Mouse (Mus musculus) megakaryocyte-erythroid progenitor cell, adult 5-6 weeks (primary cell): ENCODE measurements around the gene Lsm10. TPM values are rescaled to one million over a fixed set of nuclear protein-coding genes. Genes with fewer than 3 reads are reported as not detected.

ENCODE experiments used
- ATAC-seq: replicated peaks from 2 replicates; pipeline ENCODE4 v1.8.0; 2016; ENCODE audit warnings: mild to moderate bottlenecking, inconsistent platforms; ENCODE audit not compliant: severe bottlenecking, poor library complexity, low FRiP score, low TSS enrichment
- total RNA-seq, 2 experiments: library from RNA; stranded (forward) in 1 of 2; stranded (reverse) in 1 of 2; fragments of 200-1000, 215-1000 nt in 1 of 2; fragments of >200 nt in 1 of 2; fragmentation: Nextera tagmentation in 1 of 2; gene quantifications; 2 replicates each; pipeline ENCODE4 v1.2.3; 2014 to 2017

The Lsm10 gene
- 30.8 and 32.0 TPM in 2 replicates for total RNA-seq (2014; fragmentation: Nextera tagmentation)
- 10.5 and 16.7 TPM in 2 replicates for total RNA-seq (2017)

DNA sequence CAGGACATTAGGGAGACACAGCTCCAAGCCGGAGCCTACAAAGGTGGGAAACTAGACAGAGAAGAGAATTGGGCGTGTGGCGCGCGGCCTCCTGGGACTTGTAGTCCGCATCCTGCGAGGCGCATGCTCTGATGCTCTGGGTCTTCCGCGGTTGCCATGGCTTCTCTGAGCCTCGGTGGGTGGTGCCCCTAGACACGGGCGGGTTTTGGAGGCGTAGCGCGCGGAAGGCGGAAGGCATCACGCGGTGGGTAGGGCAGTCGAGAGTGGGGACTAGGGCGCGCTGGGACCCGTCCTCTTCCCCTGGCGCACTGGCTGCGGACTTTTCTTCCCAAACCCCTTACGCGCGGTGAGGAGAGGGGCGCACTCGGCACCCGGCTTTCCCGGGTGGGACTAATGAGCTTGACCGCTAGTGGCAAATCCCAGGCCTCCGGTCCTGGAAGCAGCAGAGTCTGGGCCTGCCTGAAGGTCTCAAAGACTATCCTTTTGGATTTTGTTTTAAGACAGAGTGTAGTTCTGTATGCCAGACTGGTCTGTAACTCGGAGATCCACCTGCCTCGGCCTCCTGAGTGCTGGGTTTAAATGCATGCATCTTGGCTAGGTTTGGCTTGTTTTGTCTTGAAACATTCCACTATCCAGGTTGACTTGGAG is at the start of gene Lsm10:
Gene Lsm10 (plus strand): TSS at position 160 of the 648 bp plus-strand sequence.
- ATAC-seq, result peak; percentile 98

DNA sequence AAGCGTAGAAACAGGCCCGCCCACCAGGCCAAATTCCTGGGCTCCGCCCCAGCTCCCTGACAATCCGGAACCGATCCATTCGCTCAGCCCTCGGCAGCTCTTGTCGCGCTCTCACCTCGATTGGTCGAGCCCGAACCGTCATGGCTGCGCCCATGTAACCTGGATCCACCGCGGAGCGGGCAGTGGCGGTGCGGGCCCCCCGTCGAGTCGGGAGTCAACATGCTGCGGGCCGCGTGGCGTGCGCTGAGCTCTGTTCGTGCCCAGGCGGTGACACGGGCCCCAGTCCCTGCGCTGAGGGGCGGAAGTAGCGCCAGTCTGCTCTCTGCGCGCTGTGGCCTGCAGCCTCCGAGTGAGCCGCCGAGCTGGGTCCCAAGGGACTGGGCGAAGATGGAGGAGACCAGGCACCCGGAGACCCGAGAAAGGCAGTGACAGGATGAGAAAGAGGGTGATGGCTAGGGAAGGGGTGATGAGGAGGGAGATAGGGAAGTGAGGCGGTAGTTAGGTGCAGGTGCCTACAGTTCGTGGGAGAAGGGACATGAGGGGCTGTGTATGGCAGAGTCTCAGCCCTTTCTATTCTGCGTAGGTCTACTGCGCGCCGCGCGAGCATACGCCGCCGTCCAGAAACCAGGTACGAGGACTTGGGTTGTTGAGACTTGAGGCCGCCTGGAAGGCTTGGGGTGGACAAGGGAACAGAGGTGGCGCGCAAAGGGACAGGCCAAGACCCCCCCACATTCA is 49.4 kb upstream of the Lsm10 start, which contains the start of gene Mrps15:
Gene Mrps15 (plus strand): TSS at position 75 of the 735 bp plus-strand sequence.
- peak; percentile 96 for ATAC-seq

- no peak for ATAC-seq
These were observed 44.8 kb upstream of the Lsm10 start for GRCm38 (mm10) chr4:126051617-126052016.

GRCm38 (mm10) chr4:126057207-126058133 is 39.0 kb upstream of the Lsm10 start:
- peak; percentile 49 for ATAC-seq

DNA sequence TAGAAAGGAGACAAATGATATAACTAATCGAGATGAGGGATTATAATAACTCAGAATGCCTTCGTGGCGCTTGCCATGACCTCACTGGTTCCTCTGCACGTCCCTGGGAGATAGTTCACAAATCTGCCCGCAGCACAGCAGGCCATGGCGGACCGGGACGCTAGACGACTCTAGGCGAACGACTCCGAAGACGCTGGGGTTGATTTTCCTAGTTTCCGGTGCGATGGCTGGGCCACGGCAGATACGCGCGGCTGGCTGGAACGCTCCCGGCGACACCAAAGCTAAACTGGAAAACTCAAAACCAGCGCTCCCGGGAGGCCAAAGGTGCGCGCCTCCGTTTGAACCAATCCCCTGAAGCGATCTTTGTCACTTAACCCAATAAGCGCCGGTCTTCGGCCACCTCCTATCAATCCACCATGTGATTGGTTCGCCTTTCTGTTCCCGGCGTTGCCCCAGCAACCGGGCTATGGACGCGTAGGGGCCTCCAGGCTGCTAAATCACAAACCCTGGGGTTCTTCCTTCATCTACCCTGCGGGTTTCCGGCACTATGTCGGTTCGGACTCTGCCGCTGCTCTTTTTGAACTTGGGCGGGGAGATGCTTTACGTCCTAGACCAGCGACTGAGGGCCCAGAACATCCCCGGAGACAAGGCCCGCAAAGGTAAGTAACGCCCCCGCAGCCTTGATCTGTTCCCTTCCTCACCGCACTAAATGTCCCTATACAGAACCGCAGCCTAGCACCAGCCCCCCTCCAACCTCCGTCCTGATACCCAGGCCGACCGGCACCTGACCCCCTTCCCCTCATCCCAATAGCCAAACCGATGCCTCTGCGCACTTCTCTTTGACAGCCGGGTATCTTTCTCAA is 38.1 kb upstream of the Lsm10 start, which contains the start of gene Oscp1:
Gene Oscp1 (plus strand): TSS at position 432 of the 863 bp plus-strand sequence.
- ATAC-seq, result peak; percentile 96

- ATAC-seq, result no peak
These were observed 37.4 kb upstream of the Lsm10 start for GRCm38 (mm10) chr4:126058997-126059362.

DNA sequence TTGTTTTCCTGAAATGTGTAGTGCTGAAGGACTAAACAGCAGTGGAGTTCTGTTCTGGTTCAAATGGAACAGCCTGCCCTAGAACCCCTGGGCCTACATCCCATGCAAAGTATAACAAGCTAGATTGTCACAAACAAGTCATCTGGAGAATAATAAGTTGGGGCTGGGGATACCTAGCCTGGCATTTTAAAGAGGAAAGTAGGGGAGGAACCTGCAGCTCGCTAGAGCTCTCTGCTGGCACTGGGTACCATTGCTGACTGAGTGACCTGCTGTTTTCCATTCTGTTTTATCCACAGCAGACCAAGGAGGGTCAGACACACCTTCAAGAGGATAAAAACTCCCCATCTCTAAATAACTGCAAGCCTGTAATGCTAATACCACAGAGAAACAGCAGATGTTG is 33.6 kb upstream of the Lsm10 start:
- ATAC-seq, result no peak

GRCm38 (mm10) chr4:126065241-126065640 is 31.2 kb upstream of the Lsm10 start:
- ATAC-seq, result no peak

- ATAC-seq, result no peak
These were observed 28.9 kb upstream of the Lsm10 start for GRCm38 (mm10) chr4:126067401-126068077.

DNA sequence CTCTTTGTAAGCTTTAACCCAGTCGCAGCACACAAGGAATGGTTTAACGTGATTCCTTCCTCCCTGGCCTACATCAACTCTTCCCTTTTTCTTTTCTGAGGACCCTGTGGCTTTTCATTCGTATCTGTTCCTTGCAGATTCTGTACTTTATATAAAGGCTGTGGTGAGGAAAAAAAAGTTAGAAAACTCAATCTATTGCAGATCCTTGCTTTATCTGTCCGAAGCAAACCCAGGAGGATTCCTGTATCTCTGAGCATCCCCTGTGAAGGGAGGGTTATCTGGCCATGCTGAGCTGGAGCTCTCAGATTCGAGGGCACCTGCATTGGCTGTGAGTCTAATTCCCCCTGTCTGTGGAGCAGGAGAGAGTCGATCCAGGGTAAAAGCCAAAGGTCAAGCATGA is 27.6 kb upstream of the Lsm10 start:
- ATAC-seq, result 0 out of 2 replicates have a peak, but pooled peaks have one; percentile 10

DNA sequence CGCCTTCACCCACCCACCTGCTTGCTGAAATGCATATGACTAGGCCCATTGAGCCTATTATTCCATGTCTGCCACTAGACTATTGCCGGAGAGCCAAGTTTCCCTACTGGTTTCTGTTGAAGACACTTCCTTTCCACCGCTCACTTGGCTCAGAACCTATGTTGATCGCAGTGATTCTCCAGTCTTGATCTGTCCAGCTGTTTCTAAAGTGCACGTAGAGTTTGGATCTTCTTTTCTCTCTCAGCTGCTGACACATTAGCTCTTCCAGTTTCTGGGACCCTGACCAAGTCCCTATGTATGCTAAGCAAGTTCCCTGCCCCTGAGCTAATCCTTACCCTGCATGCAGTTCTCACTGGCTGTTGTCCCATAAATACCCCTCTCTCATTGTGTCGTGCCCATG is 18.6 kb upstream of the Lsm10 start:
- no peak for ATAC-seq

DNA sequence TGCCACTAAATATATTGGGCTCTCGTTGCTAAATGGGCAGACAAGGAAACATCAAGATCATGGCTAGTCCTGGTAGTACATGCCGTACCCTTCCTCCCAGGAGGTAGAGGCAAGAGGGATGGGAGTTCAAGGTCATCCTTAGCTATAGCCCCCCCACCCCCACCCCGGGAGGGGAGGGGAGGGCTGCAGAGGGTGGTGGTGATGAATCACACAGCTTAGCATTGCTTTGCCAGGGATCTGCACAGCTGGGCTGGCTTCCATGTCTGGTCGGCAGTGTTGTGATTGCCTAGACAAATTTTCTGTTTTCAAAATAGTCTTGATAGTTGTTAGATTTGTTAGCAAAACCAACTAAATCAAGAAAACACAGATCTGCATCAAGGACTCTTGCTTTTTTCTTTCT is 17.2 kb upstream of the Lsm10 start:
- ATAC-seq, result no peak

DNA sequence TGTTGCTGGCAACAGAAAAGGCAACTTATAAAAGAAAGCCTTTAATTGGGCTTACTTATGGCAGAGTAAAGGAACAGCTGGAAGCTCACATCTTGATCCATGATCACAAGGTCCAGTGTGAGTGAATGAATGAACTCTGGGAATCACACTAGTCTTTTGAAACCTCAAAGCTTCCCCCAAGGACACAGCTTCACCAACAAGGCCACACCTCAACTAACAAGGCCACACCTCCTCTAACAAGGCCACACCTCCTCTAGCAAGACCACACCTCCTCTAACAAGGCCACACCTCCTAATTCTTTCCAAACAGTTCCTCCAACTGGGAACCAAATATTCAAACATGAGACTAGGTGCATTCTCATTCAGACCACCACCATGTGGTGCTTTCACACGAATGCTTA is 14.8 kb upstream of the Lsm10 start:
- ATAC-seq, result no peak

- peak; percentile 60 for ATAC-seq
These were observed 13.4 kb upstream of the Lsm10 start for GRCm38 (mm10) chr4:126083021-126083420.

DNA sequence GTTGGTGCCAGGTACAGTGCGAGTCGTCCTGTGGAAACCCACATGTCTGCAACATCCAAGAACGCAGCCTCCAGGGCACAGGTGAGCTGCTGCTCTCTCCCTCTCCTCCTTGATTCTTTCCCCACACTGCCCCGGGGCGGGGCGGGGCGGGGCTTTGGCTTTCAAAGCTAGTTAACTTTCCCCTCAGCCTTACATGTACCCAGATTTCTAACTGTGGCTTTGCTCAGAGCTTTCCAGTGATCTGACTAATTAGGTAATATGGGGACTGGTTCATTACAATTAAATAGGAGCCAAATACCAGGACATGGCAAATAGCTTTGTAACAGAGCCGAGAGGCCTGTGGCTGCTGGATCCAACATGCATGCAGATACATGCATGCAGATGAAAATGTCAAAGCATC is 12.0 kb upstream of the Lsm10 start:
- no peak for ATAC-seq

DNA sequence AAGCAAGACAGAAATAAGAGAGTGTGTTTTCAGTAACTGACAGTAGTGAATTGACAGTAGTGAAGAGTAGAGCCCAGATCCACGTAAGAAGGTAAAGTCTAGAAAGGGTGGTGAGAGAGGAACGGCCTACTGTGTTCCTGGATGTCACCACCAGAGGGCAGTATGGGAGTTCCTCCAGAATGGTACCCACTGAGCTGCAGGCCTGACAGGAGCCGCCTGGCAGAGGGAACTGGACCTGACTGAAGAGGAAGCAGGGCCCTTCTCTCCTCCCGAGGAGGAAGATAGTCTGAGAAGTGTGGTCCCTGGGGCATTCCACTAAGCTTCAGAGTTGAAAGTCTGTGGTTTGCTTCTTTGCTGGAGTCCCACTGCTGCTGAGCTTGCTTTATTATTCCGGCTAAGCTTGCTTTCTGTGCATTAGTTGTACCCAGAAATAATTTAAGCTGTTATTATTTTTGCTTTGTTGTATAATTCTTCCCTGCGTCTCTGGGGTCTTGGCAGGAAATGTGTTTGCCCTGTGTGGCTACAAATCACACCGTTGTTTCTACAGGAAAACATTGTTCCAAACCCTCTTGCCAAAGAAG is 10.3 kb upstream of the Lsm10 start:
- ATAC-seq, result peak; percentile 86

DNA sequence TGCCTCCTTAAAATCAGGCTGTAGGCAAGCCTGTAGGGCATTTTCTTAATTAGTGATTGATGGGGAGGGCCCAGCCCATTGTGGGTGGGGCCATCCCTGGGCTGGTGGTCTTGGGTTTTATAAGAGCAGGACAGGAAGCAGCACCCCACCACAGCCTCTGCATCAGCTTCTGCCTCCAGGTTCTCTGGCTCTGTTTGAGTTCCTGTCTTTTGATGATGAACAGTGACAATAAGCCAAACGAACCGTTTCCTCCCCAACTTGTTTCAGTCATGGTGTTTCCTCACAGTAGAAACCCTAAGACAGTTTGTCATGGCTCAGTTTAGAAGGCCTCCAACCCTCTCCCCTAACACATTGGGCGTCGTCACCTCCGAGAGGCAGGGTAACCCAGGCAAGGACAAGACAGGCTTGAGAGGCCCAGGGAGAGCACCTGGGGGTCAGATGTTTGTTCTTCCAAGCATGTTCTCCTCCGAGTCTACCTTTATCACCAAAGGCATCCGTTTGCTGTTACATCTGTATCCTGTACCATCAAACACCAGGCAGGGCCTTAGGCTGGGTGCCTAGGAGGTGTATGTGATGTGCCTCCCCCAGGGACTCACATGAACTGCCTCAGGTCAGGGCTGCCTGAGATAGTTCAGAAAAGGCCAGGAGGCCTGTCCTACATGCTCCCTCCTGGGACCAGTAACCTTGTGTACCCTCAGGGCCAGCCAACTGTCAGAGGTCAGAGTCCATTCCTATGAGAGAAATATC is 6.1 kb upstream of the Lsm10 start:
- ATAC-seq, result no peak; the same call in 1 of the 2 replicates

DNA sequence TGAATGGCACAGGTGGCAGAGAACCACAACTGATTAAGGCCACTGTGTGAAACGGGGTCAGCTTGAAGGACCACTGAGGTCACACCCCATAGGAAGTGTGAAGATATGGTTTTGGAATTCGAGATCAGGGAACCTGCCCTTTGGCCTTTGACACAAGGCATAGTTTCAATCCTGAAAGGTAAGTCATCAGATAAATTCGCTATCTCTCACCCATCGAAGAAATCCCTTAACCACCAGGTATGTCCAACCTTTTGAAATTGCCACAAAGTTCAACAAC is 5.6 kb upstream of the Lsm10 start:
- ATAC-seq, result no peak
